Mouse (Mus musculus) ovary, adult 18-20 months (tissue): Measurements from ENCODE around the gene Atf4.
A peak's percentile ranks its signal among the peaks of the same experiment; 100 is the strongest.

Source experiments
- DNase-seq: peaks from one replicate; pipeline ENCODE4 v3.0.0; 2022; ENCODE audit warnings: low spot score, mixed read lengths

The Atf4 gene

DNA sequence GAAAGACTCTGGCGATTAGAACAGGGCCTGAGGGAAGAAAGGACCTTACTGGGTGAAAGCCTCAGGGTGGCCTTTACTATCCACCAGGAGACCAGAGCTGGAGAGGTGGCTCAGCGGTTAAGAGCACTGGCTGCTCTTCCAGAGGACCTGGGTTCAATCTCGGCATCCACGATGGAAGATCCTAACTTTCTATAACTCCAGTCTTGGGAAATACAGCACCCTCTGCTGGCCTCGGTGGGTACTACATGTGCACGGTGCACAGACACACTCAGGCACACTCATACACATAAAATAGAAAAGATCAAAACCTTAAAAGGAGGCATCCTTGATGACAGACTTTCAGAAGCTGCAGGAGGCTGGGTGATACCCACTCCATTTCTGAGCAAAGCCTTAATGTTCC, 25.7 kb downstream of the Atf4 start:
- DNase-seq = no peak

DNA sequence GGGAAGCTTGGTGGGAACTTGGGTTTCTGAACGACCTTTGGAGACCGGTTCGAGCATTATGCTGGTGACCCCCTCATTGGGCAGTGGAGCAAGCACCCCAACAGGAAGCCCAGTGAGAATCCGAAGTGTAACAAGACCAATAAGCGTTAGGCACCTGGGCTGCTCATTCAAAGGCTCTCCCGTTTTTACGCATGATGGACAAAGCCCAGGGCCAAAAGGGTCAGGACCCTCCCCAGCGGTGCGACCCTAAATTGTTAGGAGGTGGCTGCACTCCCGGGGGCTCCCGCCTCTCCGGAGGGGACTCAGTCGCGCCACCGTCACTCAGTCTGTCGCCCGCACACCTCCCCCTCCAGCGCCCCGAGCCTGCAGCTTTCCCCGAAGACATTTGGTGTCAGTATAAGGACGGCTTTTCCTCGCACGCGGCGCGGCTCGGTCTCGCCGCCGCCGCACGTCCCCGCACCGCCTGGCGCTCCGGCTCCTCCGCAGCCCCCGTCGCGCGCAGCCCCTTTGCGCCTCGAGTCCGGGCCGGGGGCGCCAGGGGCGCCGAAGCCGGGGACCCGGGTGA, 31.9 kb downstream of the Atf4 start, which contains the start of gene Cacna1i:
Gene Cacna1i (plus strand): TSS at position 388 of the 565 bp plus-strand sequence.
- no peak for DNase-seq

DNA sequence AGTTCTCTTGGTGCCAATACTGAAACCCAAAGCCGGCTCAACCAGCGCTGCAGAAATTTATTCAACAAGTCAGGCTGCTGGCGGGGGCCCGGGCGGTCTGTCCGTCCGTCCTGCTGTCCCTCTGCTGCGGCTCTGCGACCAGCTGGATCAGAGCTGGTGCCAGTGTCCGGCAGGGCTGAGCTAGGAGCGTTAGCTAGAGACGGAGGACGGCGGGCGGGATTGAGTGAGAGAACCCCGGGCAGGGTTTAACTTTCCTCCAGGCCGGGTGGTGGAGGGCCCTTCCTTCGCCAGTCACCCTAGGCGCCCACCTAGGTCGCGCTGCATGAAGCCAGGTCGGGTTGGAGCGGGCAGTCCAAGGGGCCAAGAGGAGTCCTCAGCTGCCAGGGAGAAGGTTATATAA, 33.1 kb downstream of the Atf4 start:
- no peak for DNase-seq

DNA sequence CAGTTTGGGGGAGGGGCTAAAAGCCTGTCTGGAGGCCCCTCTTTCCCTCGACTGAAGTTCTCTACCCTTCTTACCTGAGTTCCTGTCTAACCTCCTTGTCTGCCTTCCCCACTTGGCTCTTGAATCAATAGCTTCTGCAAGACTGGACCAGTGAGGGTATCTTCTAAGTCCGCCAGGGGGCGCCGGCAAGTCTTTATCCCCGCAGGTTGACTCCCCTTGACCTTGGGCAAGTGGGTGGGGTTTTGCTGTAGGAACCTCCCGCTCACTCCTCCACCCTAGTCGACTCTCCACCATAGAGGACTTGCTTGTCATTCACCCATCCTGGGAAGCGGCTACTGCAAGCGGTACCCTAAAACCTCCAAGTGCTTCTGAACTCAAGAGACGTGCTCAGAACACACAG, 34.5 kb downstream of the Atf4 start:
- peak; percentile 29 for DNase-seq

DNA sequence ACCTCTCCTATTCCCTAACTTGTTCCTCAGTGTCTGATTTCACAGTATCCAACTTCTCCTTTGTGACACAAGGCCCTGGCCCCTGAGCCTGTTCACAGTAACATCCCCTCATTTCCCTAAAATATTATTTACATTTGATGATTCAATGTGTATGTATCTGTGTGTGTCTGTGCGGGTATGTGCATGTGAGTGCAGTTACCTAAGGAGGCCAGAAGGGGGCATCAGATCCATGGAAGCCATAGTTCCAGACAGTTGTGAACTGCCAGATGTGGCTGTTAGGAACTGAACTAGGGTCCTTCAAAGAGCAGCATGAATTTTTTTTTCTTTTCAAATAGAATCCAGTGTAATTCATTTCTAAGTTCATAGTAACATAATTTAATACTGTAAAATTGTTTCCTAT, 42.2 kb downstream of the Atf4 start:
- no peak for DNase-seq

DNA sequence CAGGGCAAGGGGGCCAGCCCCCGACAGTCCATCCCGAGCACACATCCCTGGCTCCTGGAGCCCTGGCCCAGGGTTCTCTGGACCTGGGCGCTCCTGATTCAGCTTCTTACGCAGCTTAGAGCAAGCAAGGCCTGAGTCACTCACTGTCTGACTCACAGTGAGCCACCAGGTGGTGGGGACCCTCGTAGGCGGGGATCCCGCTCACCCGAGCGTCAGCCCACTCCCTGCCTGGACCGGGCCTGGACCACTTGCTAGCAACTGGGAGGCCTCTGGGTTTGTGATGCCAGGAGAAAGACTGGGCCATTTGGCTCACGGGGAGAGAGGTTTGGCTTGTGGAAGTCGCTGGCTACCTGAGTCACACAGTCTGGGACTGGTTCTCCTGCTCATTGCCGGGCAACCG, 48.8 kb downstream of the Atf4 start:
- no peak for DNase-seq

DNA sequence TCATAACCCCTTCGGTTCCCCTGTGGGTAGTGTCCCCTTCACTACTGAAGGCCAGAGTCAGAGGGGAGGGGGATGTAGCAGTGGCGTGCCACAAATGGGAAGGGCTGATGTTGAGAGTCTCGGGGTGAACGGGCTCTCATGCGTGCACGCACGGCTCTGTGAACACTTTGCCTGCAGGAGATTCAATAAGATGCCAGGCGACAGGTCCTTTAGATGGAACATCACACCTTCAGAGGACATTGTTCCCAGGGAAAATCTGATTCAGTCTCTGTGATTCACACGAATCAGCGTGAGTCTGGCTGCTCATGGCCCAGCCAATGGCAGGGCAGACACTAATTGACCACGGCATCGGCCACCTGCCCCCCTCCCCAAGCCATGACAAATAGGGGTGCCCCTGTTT, 49.2 kb downstream of the Atf4 start:
- DNase-seq = no peak

DNA sequence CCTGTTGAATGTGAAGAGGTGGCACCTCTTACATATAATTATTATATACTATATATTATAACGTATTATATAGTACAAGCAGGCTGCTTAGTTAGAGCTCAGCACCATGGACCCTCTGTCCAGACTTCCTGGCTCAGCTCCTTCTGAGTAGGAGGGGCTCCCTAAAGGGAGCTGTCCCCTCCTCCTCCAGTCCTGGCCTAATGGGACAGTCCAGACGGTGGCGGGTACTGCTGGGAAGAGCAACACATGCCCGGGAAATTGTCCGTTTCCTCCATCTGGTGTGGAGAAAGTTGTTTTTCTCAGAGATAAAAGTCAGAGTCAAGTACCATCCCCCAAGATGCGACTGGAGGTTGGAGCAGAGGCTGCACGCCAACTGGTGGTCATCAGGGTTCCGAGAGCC, 51.2 kb downstream of the Atf4 start:
- no peak for DNase-seq
